Mouse (Mus musculus) thymus, postnatal 36 days (tissue): ENCODE measurements around the gene Rab38.

ENCODE experiments used
- DNase-seq, 2 experiments: peaks; one replicate each; pipeline ENCODE4 v3.0.0; 2022; ENCODE audit warnings: mixed read lengths in 2 of 2

Rab38 gene

GRCm38 (mm10) chr7:88536127-88536531 lies 106.1 kb downstream of the Rab38 start:
- DNase-seq: no peak

GRCm38 (mm10) chr7:88536743-88537142 lies 106.7 kb downstream of the Rab38 start:
- DNase-seq: no peak
